Mouse (Mus musculus) limb, embryonic 10.5 days (tissue): ENCODE measurements at regions not wholly inside any gene's neighbourhood (a gene's known extent, or its start where the extent isn't known, plus 50 kb on each side); places are given as distances from the start of the nearest gene placed in this dataset.
A peak's percentile ranks its signal among the peaks of the same experiment; 100 is the strongest.

ENCODE experiments used
- DNase-seq: peaks from one replicate; pipeline ENCODE4 v3.0.0-alpha.2; 2017; ENCODE audit warnings: low spot score
- H3K27ac ChIP-seq: fragments of 300-500 bp; sonication (generic); 2 replicates; pipeline ENCODE4 v1.5.1; 2016; ENCODE audit warnings: mild to moderate bottlenecking
- H3K27me3 ChIP-seq: fragments of 300-500 bp; sonication (generic); 2 replicates; pipeline ENCODE4 v1.6.1; 2016; ENCODE audit warnings: low read depth, mild to moderate bottlenecking; ENCODE audit not compliant: poor library complexity, severe bottlenecking
- H3K36me3 ChIP-seq: fragments of 300-500 bp; sonication (generic); 2 replicates; pipeline ENCODE4 v1.6.1; 2016; ENCODE audit warnings: mild to moderate bottlenecking, moderate library complexity
- H3K4me1 ChIP-seq: fragments of 300-500 bp; sonication (generic); 2 replicates; pipeline ENCODE4 v1.6.1; 2016
- H3K4me3 ChIP-seq: fragments of 300-500 bp; sonication (generic); 2 replicates; pipeline ENCODE4 v1.5.1; 2016; ENCODE audit warnings: mild to moderate bottlenecking, moderate library complexity
- H3K9me3 ChIP-seq: fragments of 300-500 bp; sonication (generic); replicated peaks from 2 replicates; pipeline ENCODE4 v1.6.1; 2016; ENCODE audit warnings: mild to moderate bottlenecking
- WGBS: fragments of 180-500 bp; shearing (Covaris S2); methylation state at CpG from one replicate; pipeline ENCODE4 v1.1.7; 2016; 5-methylcytosine and 5-hydroxymethylcytosine counted together

- Histone ChIP-seq H3K36me3 (no peaks in the 10 kb centered on the region), H3K27me3 (peaks cover 8% of the 10 kb centered on the region; the same call in 1 of the 2 replicates), H3K4me1 (peaks cover 31% of the 10 kb centered on the region), H3K27ac (peak overlapping the region; percentile 71; the same call in 1 of the 2 replicates), H3K9me3 (no peaks in the 10 kb centered on the region), H3K4me3 (peak overlapping the region; percentile 28)
- WGBS = 2% methylated on average over 6 of the region's 6 CpGs
- peak; percentile 53 for DNase-seq
Measured at GRCm38 (mm10) chr7:70514666-70515065, 148.1 kb upstream of the Nr2f2 start.

DNA sequence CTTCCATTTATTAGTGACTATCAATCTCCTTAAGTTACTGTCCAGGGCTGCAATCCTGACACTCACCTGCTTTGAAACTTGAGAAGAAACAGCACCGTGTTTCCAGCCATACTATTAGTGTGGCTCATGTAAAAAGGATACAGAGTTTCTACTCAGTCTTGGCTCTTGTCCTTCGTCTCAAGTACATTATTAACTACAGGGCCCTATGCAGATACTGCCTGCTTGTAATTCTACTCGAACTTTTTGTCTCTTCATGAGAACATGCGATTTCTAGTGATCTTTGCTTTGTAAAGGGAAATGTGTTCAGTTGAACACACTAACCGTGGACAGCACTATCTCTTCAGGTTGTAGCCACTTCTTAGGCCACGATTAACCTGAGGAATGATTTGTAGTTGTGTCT, 145.8 kb upstream of the Nr2f2 start:
- no peak overlapping the region for H3K4me3 ChIP-seq
- H3K27ac ChIP-seq = no peak overlapping the region
- peaks cover 31% of the 10 kb centered on the region for H3K4me1 ChIP-seq
- 55% methylated on average over 6 of the region's 6 CpGs for WGBS
- H3K27me3 ChIP-seq = peaks cover 5% of the 10 kb centered on the region; the same call in 1 of the 2 replicates
- H3K36me3 ChIP-seq = no peaks in the 10 kb centered on the region
- H3K9me3 ChIP-seq = no peaks in the 10 kb centered on the region
- DNase-seq = no peak

DNA sequence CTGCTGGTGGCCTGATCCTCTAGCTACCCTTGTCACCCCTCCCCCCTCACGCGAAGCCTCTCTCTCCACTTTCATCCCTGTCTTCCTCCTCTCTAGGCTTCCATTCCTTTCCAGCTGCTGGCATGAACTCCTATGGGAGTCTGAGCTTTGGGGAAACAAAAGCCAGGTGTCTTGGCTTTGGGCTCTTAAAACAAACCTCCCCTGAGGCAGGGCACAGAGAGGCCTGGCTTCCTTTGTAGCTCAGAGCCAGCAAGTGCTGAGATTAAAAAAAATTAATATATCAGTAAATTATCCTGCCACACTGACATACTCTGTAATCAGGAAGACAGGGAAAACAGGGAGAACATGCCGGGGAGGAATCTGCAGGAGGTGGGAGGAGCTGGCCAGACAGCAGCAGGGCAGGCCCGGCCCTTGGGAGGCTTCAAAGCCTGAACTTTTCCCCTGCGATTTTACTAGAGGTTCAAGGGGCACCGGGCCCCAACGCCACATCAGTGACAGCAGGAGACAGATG, 139.2 kb upstream of the Nr2f2 start:
- no peak overlapping the region for H3K4me3 ChIP-seq
- H3K27me3 ChIP-seq = peaks cover 26% of the 10 kb centered on the region
- H3K9me3 ChIP-seq = no peaks in the 10 kb centered on the region
- WGBS = 2% methylated on average over 7 of the region's 7 CpGs
- H3K27ac ChIP-seq = peak overlapping the region; percentile 38; the same call in 1 of the 2 replicates
- DNase-seq = no peak
- H3K36me3 ChIP-seq = no peaks in the 10 kb centered on the region
- H3K4me1 ChIP-seq = peaks cover 15% of the 10 kb centered on the region

DNA sequence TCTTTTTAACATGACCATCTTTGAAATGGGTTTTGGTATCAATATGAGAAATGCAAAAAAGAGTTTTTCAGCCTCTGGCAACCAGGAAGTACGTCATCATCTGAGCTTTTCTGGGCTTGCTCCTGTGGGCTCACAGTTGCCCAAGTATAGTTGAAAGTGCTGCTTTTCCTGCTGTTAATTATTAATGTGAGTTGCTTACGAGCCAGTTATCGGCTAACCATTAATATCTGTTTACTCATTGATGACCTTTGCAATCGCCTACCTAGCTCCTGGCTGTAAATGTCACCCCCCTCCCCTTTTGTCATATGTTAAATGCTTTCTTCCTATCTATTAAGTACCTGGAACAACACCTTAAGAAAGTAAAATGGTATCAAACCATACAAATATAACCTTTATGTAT, 135.3 kb upstream of the Nr2f2 start:
- no peak for DNase-seq
- Histone ChIP-seq H3K36me3 (no peaks in the 10 kb centered on the region), H3K27me3 (peaks cover 38% of the 10 kb centered on the region), H3K9me3 (no peaks in the 10 kb centered on the region), H3K4me3 (no peak overlapping the region), H3K27ac (no peak overlapping the region), H3K4me1 (peaks cover 25% of the 10 kb centered on the region)
- 89% methylated on average over 4 of the region's 4 CpGs for WGBS

DNA sequence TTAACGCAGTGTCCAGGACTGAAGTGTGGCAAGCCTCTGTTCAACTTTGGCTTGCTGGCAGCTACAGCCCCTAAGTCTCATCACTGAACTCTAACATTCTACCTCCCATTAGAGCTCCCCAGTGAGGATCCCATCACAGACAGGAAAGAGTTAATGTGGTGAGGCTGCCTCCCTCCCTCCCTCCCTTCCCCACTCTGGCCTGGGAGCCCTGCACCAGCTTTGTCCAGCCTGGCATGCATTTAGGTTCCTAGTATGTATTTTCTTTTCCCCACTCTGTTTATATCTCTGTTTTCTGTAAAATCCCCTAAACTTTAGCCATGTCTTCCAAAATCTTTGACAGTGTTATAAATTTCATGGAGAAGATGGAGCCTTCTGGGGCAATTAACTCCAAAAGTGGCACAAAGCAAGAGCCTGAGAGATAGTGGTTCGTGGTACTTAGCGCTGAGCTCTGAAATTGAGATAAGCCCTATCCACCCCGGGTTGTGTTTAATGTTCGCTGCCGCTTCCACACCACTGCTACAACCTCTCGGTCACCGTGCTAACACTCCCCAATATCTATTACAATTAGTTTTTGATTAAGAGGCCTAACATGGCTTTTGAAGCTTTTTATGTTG, 130.1 kb upstream of the Nr2f2 start:
- Histone ChIP-seq H3K9me3 (no peaks in the 10 kb centered on the region), H3K36me3 (no peaks in the 10 kb centered on the region), H3K4me1 (peaks cover 18% of the 10 kb centered on the region), H3K27ac (peak overlapping the region; percentile 44; the same call in 1 of the 2 replicates), H3K27me3 (peaks cover 28% of the 10 kb centered on the region), H3K4me3 (peak overlapping the region; percentile 21; the same call in 1 of the 2 replicates)
- peak; percentile 47 for DNase-seq
- WGBS = 24% methylated on average over 8 of the region's 8 CpGs

DNA sequence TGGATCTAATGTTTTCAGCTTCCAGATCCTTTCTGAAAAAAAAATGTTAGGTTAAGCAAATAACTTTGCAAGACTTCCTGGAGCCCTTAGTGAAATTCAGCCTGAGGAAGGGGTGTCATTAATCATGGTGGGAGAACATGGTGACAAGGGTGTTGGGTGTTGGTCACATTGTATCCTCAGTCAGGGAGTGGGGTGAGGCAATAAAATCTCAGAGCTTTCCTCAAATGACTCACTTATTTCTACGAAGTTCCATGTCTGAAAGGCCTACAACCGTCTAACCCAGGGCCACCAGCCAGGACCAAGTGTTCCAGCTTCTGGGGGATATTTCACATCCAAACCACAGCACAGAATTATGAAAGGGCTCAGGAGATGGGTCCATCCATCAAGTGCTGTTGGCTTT, 117.7 kb upstream of the Nr2f2 start:
- H3K27ac ChIP-seq = no peak overlapping the region
- H3K4me3 ChIP-seq = no peak overlapping the region
- no peaks in the 10 kb centered on the region for H3K36me3 ChIP-seq
- H3K9me3 ChIP-seq = no peaks in the 10 kb centered on the region
- 72% methylated on average over 2 of the region's 2 CpGs for WGBS
- DNase-seq = no peak
- H3K4me1 ChIP-seq = peaks cover 32% of the 10 kb centered on the region
- no peaks in the 10 kb centered on the region for H3K27me3 ChIP-seq

- 93% methylated on average over 3 of the region's 3 CpGs for WGBS
- H3K4me3 ChIP-seq = no peak overlapping the region
- no peak overlapping the region for H3K27ac ChIP-seq
- H3K36me3 ChIP-seq = no peaks in the 10 kb centered on the region
- no peaks in the 10 kb centered on the region for H3K27me3 ChIP-seq
- DNase-seq = no peak
- H3K4me1 ChIP-seq = peaks cover 32% of the 10 kb centered on the region
- H3K9me3 ChIP-seq = no peaks in the 10 kb centered on the region
Measured at GRCm38 (mm10) chr7:70483536-70483935, 117.0 kb upstream of the Nr2f2 start.

GRCm38 (mm10) chr7:70481880-70482279, 115.3 kb upstream of the Nr2f2 start:
- Histone ChIP-seq H3K36me3 (no peaks in the 10 kb centered on the region), H3K9me3 (no peaks in the 10 kb centered on the region), H3K4me1 (peaks cover 25% of the 10 kb centered on the region), H3K27ac (no peak overlapping the region), H3K27me3 (no peaks in the 10 kb centered on the region), H3K4me3 (no peak overlapping the region)
- DNase-seq = no peak
- 51% methylated on average over 10 of the region's 10 CpGs for whole genome bisulfite sequencing

DNA sequence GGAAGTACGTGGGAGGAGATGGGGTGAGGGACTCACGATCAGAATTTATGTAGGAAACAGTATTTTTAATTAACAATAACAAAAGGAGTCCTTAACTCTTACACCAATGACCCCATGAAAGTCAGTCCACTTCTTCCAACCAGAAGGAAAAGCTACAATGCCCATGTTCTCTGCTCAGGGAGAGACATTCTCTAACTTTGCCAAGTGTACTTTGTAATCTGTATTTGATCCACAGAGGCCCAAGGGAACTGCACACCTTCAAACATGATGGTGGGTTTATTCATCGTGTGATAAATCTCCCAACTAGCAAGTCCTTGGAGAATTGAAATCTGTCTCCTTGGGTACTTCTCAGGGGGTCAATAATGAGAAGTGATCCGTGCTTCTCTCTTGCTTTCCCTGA, 106.3 kb upstream of the Nr2f2 start:
- H3K4me1 ChIP-seq = peaks cover 26% of the 10 kb centered on the region
- no peak overlapping the region for H3K4me3 ChIP-seq
- H3K36me3 ChIP-seq = no peaks in the 10 kb centered on the region
- peaks cover 6% of the 10 kb centered on the region; the same call in 1 of the 2 replicates for H3K27me3 ChIP-seq
- no peak overlapping the region for H3K27ac ChIP-seq
- DNase-seq = no peak
- WGBS = 86% methylated on average over 4 of the region's 4 CpGs
- H3K9me3 ChIP-seq = no peaks in the 10 kb centered on the region

GRCm38 (mm10) chr7:70470557-70470956, 104.0 kb upstream of the Nr2f2 start:
- WGBS = 90% methylated on average over 2 of the region's 2 CpGs
- Histone ChIP-seq H3K4me3 (no peak overlapping the region), H3K36me3 (no peaks in the 10 kb centered on the region), H3K4me1 (peaks cover 26% of the 10 kb centered on the region), H3K9me3 (no peaks in the 10 kb centered on the region), H3K27me3 (peaks cover 10% of the 10 kb centered on the region; the same call in 1 of the 2 replicates), H3K27ac (no peak overlapping the region)
- DNase-seq = no peak

DNA sequence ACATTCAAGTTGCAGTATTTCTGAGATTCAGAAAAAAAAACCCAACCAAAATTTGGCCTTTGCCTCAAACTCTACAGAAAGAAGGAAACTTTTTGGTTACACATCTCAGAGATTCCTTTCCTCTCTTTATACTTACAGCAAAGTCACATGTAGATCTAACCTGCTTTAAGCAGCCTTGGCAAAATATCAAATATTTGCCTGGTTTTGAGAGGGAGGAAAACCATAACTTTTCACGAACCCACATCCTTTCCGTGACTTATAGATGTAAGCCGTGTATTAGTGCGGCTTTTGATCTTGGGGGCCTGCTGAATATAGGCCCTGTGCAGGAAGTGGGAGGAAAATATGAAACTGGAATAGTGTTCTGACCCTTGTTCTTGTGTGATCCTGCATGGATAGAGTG, 95.6 kb upstream of the Nr2f2 start:
- Histone ChIP-seq H3K27me3 (no peaks in the 10 kb centered on the region), H3K9me3 (no peaks in the 10 kb centered on the region), H3K27ac (no peak overlapping the region), H3K4me3 (no peak overlapping the region), H3K4me1 (no peaks in the 10 kb centered on the region), H3K36me3 (no peaks in the 10 kb centered on the region)
- 92% methylated on average over 4 of the region's 4 CpGs for WGBS
- no peak for DNase-seq

DNA sequence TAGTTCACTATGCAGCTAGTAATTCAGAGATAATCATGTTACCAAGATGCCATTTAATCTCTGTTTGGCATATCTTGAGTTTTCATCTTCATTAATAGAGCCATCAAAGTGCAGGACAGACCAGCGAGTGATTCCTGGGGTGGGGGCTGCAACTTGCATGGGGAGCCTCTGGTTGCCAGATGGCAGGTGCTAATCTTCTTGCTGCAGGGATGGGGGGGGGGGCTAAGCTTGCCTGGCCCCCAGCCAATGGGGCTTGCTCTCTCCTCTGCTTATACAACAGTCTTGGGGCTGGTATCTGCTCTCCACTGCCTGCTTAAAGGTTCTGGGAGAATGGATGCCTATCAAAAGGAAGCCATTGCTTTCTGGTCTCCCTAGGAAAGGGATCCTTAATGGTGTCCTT, 88.0 kb upstream of the Nr2f2 start:
- DNase-seq = no peak
- H3K9me3 ChIP-seq = no peaks in the 10 kb centered on the region
- H3K4me1 ChIP-seq = no peaks in the 10 kb centered on the region
- no peak overlapping the region for H3K27ac ChIP-seq
- H3K27me3 ChIP-seq = no peaks in the 10 kb centered on the region
- no peak overlapping the region for H3K4me3 ChIP-seq
- 82% methylated on average over 1 of the region's 1 CpGs for WGBS
- no peaks in the 10 kb centered on the region for H3K36me3 ChIP-seq

DNA sequence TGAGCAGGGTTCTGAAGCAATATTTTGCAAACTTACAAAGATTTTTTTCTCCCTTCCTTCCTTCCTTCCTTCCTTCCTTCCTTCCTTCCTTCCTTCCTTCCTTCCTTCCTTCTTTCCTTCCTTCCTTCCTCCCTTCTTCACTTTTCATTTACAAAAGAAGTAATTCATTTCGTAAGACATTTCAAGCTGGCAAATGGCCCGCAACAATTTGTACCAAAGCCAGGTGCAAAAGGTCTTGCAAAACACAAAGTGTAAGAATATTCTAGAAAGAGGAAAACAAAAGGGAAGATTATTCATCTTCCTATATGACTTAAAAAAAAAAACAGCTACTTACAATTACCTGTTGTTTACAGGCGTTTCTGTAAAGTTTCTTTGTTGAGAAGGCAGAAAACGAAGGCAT, 86.3 kb upstream of the Nr2f2 start:
- DNase-seq = no peak
- H3K4me1 ChIP-seq = no peaks in the 10 kb centered on the region
- no peaks in the 10 kb centered on the region for H3K27me3 ChIP-seq
- no peaks in the 10 kb centered on the region for H3K9me3 ChIP-seq
- H3K36me3 ChIP-seq = no peaks in the 10 kb centered on the region
- no peak overlapping the region for H3K27ac ChIP-seq
- no peak overlapping the region for H3K4me3 ChIP-seq
- WGBS = 80% methylated on average over 4 of the region's 4 CpGs

DNA sequence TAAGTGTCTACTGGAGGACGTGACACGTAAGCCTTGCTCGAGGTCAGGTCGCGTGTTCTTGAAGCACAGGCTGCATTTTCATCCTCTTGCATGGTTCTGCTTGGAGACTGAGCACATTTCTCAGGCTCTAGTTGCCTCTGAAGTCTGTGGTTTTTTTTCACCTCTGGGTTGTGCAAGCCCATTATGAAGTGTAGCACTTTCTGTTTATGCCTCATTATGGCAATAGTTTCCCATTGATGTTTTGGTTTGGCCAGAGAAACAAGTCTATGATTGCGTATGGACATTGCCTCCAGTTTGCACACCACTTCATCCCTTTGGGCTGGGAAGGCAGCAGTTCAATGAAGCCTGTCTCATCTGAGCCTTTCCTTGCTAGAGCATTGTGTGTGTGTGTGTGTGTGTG, 72.4 kb upstream of the Nr2f2 start:
- DNase-seq = no peak
- Histone ChIP-seq H3K27ac (no peak overlapping the region), H3K36me3 (no peaks in the 10 kb centered on the region), H3K4me1 (peaks cover 5% of the 10 kb centered on the region), H3K4me3 (no peak overlapping the region), H3K27me3 (no peaks in the 10 kb centered on the region), H3K9me3 (no peaks in the 10 kb centered on the region)
- WGBS = 94% methylated on average over 6 of the region's 6 CpGs
